Mouse (Mus musculus) liver, embryonic 14.5 days (tissue): ENCODE measurements around the gene Nckap5l. TPM values are rescaled to one million over a fixed set of nuclear protein-coding genes. Genes with fewer than 3 reads are reported as not detected.

Experiments used
- ATAC-seq: fragments of 200-750 bp; cut with Nextera tagmentation; 2 replicates; pipeline ENCODE4 v1.8.0; 2017; ENCODE audit warnings: moderate number of reproducible peaks, mild to moderate bottlenecking, moderate library complexity; ENCODE audit not compliant: insufficient read depth
- DNase-seq, 3 experiments: peaks; one replicate each; pipeline ENCODE4 v3.0.0-alpha.2; 2012 to 2013; ENCODE audit warnings: low read depth in 3 of 3, low spot score in 3 of 3
- H3K27ac ChIP-seq: fragments of 300-500 bp; sonication (generic); 2 replicates; pipeline ENCODE4 v1.5.1; 2014; ENCODE audit warnings: moderate library complexity, mild to moderate bottlenecking, control low read depth, inconsistent platforms
- H3K27me3 ChIP-seq: fragments of 300-500 bp; sonication (generic); 2 replicates; pipeline ENCODE4 v1.6.1; 2014; ENCODE audit warnings: mild to moderate bottlenecking, low read length, moderate library complexity; ENCODE audit not compliant: control insufficient read depth, insufficient read depth
- H3K36me3 ChIP-seq: fragments of 300-500 bp; sonication (generic); replicated peaks from 2 replicates; pipeline ENCODE4 v1.6.1; 2014; ENCODE audit warnings: low read depth; ENCODE audit not compliant: control insufficient read depth, insufficient read depth
- H3K4me1 ChIP-seq, 2 experiments: fragments of 200-500 bp in 1 of 2; fragments of 300-500 bp in 1 of 2; sonication (generic) in 1 of 2; replicated peaks; 2 replicates each; pipeline ENCODE4 v1.6.1; 2012 to 2014; ENCODE audit warnings: antibody characterized with exemption in 1 of 2, inconsistent platforms in 1 of 2, low read length in 1 of 2; ENCODE audit not compliant: control insufficient read depth in 2 of 2, insufficient read depth in 2 of 2
- H3K4me2 ChIP-seq: fragments of 300-500 bp; sonication (generic); 2 replicates; pipeline ENCODE4 v1.6.1; 2014; ENCODE audit warnings: low read depth, mild to moderate bottlenecking, control low read depth, moderate library complexity
- H3K4me3 ChIP-seq, 2 experiments: fragments of 200-500 bp in 1 of 2; fragments of 300-500 bp in 1 of 2; sonication (generic) in 1 of 2; 2 replicates each; pipeline ENCODE4 v1.5.1; 2012 to 2014; ENCODE audit warnings: low read depth in 2 of 2, low read length in 2 of 2, mild to moderate bottlenecking in 2 of 2, control low read depth in 1 of 2, inconsistent platforms in 1 of 2, moderate library complexity in 1 of 2; ENCODE audit not compliant: insufficient read depth in 1 of 2
- H3K9ac ChIP-seq: fragments of 300-500 bp; sonication (generic); replicated peaks from 2 replicates; pipeline ENCODE4 v1.6.1; 2014; ENCODE audit warnings: mild to moderate bottlenecking, control low read depth, moderate library complexity
- H3K9me3 ChIP-seq: fragments of 300-500 bp; sonication (generic); 2 replicates; pipeline ENCODE4 v1.6.1; 2016; ENCODE audit warnings: low read length, mixed read lengths; ENCODE audit not compliant: control insufficient read depth
- CTCF ChIP-seq: IDR thresholded peaks from 2 replicates; pipeline ENCODE4 v1.5.1; 2016; ENCODE audit warnings: antibody characterized with exemption, low read depth, control low read depth
- EP300 ChIP-seq: IDR thresholded peaks from 2 replicates; pipeline ENCODE4 v1.6.1; 2016; ENCODE audit warnings: antibody characterized with exemption, low read depth
- WGBS: fragments of 180-500 bp; shearing (Covaris S2); extraction: QIAGEN DNeasy Blood & Tissue Kit; methylation state at CpG from one replicate; pipeline ENCODE4 v1.1.7; 2014; ENCODE audit not compliant: insufficient replicate concordance; 5-methylcytosine and 5-hydroxymethylcytosine counted together
- polyA plus RNA-seq, 2 experiments: library from polyadenylated mRNA; depleted of rRNA in 1 of 2; stranded (reverse) in 1 of 2; unstranded in 1 of 2; fragments of >200 nt; fragmentation: Nextera tagmentation in 1 of 2; extraction: Ambion mirVana in 1 of 2; gene quantifications; 2 replicates each; pipeline versions ENCODE4 v1.2.1 to v1.2.3; 2012 to 2014

Nckap5l gene
- polyA plus RNA-seq, 2 experiments = 0.70 to 1.4 TPM

GRCm38 (mm10) chr15:99421152-99421551 lies 36.4 kb downstream of the Nckap5l start:
- no peaks in the 10 kb centered on the region for H3K36me3 ChIP-seq
- 0 out of 4 replicates have a peak overlapping the region, but pooled peaks of 1 of the 2 experiments have one; percentile 4 for H3K4me3 ChIP-seq
- WGBS = 38% methylated on average over 9 of the region's 9 CpGs
- no peak for TF ChIP-seq EP300
- no peak for TF ChIP-seq CTCF
- H3K9ac ChIP-seq = no peak overlapping the region
- H3K4me2 ChIP-seq = peak overlapping the region; percentile 36
- peak in 2 of 3 experiments; percentile 24 to 40 for DNase-seq
- ATAC-seq = no peak; the same call in 1 of the 2 replicates
- no peaks in the 10 kb centered on the region for H3K27me3 ChIP-seq
- H3K9me3 ChIP-seq = no peaks in the 10 kb centered on the region
- H3K27ac ChIP-seq = no peak overlapping the region
- peaks cover 0 to 13% of the 10 kb centered on the region in 2 experiments; a peak in 2 of 4 replicates for H3K4me1 ChIP-seq

- no peak for TF ChIP-seq EP300
- TF ChIP-seq CTCF = no peak
- Histone ChIP-seq H3K4me2 (peak overlapping the region; percentile 36), H3K27ac (no peak overlapping the region), H3K36me3 (no peaks in the 10 kb centered on the region), H3K4me1 (peaks cover 0 to 13% of the 10 kb centered on the region in 2 experiments; a peak in 2 of 4 replicates), H3K4me3 (no peak overlapping the region), H3K27me3 (no peaks in the 10 kb centered on the region), H3K9me3 (no peaks in the 10 kb centered on the region), H3K9ac (no peak overlapping the region)
- DNase-seq (no peak), ATAC-seq (no peak)
- 17% methylated on average over 12 of the region's 12 CpGs for WGBS
Measured at GRCm38 (mm10) chr15:99420521-99421014, 37.0 kb downstream of the Nckap5l start.

DNA sequence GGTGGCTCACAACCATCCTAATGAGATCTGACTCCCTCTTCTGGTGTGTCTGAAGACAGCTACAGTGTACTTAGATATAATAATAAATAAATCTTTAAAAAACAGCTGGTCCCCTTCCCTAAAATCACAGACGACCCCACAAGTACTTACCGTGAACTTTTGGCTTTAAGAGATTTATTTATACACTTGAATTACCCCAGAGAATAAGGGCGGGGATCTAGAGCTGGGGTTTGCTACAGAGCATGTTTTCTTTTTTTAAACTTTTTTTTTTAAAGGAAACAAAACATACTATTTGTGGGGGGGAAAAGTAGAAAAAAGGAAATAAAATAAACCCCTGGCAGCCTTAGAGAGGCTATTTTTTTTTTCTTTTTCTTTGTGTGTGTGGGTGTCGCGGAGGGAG lies 37.4 kb downstream of the Nckap5l start:
- Histone ChIP-seq H3K4me1 (peaks cover 0 to 13% of the 10 kb centered on the region in 2 experiments; a peak in 2 of 4 replicates), H3K27ac (no peak overlapping the region), H3K4me3 (no peak overlapping the region), H3K27me3 (no peaks in the 10 kb centered on the region), H3K9me3 (no peaks in the 10 kb centered on the region), H3K9ac (no peak overlapping the region), H3K36me3 (no peaks in the 10 kb centered on the region), H3K4me2 (peak overlapping the region; percentile 36)
- TF ChIP-seq CTCF = no peak
- no peak for TF ChIP-seq EP300
- 30% methylated on average over 5 of the region's 5 CpGs for WGBS
- DNase-seq (no peak), ATAC-seq (no peak)

DNA sequence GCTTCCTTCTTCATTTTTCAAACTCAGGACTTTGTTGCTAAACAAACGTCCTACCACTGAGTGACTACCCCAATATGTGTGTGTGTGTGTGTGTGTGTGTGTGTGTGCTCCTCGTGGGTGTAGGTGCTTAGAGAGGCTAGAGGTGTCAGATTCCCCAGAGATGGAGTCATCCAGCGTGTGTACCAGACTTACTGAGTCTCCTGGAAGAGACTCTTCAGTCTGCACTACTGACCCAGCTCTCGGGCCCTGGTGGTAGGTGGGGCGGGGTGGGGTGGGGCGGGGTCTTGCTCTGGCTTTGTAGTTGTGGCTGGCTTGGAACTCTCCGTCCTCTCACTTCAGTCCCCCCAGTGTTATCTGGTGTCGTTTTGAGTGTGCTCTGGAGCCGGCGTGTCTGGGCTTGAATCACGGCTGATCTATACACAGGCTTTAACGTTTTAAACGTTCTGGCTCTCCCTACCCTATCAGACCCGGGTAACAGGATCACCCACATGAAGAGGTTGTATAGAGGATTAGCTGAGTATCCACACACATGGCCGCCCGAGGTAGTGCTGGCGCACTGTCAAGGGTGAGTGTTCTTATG lies 39.8 kb downstream of the Nckap5l start:
- no peaks in the 10 kb centered on the region for H3K36me3 ChIP-seq
- DNase-seq (no peak), ATAC-seq (no peak)
- H3K27ac ChIP-seq = no peak overlapping the region
- no peaks in the 10 kb centered on the region for H3K27me3 ChIP-seq
- 29% methylated on average over 17 of the region's 17 CpGs for WGBS
- H3K4me2 ChIP-seq = no peak overlapping the region
- TF ChIP-seq CTCF (no peak), EP300 (no peak)
- no peaks in the 10 kb centered on the region for H3K9me3 ChIP-seq
- no peak overlapping the region for H3K4me3 ChIP-seq
- peaks cover 0 to 13% of the 10 kb centered on the region in 2 experiments; a peak in 2 of 4 replicates for H3K4me1 ChIP-seq
- H3K9ac ChIP-seq = no peak overlapping the region

DNA sequence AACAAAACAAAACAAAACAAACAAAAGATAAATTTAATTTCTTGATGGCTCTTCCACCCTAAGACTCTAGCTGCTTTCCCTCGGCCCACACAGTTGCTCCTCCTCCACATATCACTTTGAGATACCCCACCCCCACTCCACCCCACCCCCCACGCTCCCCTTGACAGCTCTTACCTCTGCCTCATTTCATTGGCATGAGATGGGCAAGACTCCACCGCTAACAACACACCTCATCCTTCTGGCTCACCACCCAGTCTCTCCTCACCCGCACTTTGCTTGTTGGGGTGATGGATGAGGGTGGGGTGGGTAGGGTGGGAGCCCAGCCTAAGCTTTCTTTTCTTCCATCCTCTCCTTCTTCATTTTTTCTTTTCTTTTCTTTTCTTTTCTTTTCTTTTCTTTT lies 40.6 kb downstream of the Nckap5l start:
- peaks cover 0 to 13% of the 10 kb centered on the region in 2 experiments; a peak in 2 of 4 replicates for H3K4me1 ChIP-seq
- H3K9ac ChIP-seq = no peak overlapping the region; the same call in 1 of the 2 replicates
- no peaks in the 10 kb centered on the region for H3K27me3 ChIP-seq
- 33% methylated on average over 4 of the region's 4 CpGs for WGBS
- no peak for ATAC-seq
- H3K36me3 ChIP-seq = no peaks in the 10 kb centered on the region
- no peak for DNase-seq
- H3K4me2 ChIP-seq = peak overlapping the region; percentile 29
- TF ChIP-seq EP300 = no peak
- no peak for TF ChIP-seq CTCF
- no peak overlapping the region for H3K27ac ChIP-seq
- no peak overlapping the region for H3K4me3 ChIP-seq
- H3K9me3 ChIP-seq = no peaks in the 10 kb centered on the region
